Mouse (Mus musculus): Measurements from ENCODE around the gene 6030468B19Rik. TPM values are rescaled to one million over a fixed set of nuclear protein-coding genes. Genes with fewer than 3 reads are reported as not detected.

6030468B19Rik gene
- 0.30 TPM in 1 of 2 replicates, not detected in the other for total RNA-seq (2017)

GRCm38 (mm10) chr11:117797511-117798159 is at the start of gene 6030468B19Rik:
Gene 6030468B19Rik (plus strand): TSS chr11:117797660.
- ATAC-seq (replicated peaks in 1 of 2; ENCODE audit: insufficient read depth in 1 of 2, low FRiP score in 2 of 2, low TSS enrichment in 1 of 2, low read depth in 1 of 2, poor library complexity in 2 of 2, severe bottlenecking in 2 of 2): peak in 1 of 2 experiments; percentile 4; a peak in 1 of 4 replicates

- ATAC-seq (replicated peaks in 1 of 2; ENCODE audit: insufficient read depth in 1 of 2, low FRiP score in 2 of 2, low TSS enrichment in 1 of 2, low read depth in 1 of 2, poor library complexity in 2 of 2, severe bottlenecking in 2 of 2): no peak
Observed at GRCm38 (mm10) chr11:117748628-117749027, 48.8 kb upstream of the 6030468B19Rik start.

GRCm38 (mm10) chr11:117749414-117749813 is 48.0 kb upstream of the 6030468B19Rik start:
- ATAC-seq (replicated peaks in 1 of 2; ENCODE audit: insufficient read depth in 1 of 2, low FRiP score in 2 of 2, low TSS enrichment in 1 of 2, low read depth in 1 of 2, poor library complexity in 2 of 2, severe bottlenecking in 2 of 2): no peak

- ATAC-seq (replicated peaks in 1 of 2; ENCODE audit: insufficient read depth in 1 of 2, low FRiP score in 2 of 2, low TSS enrichment in 1 of 2, low read depth in 1 of 2, poor library complexity in 2 of 2, severe bottlenecking in 2 of 2): no peak
Observed at GRCm38 (mm10) chr11:117751544-117751943, 45.9 kb upstream of the 6030468B19Rik start.

GRCm38 (mm10) chr11:117755891-117756290 is 41.6 kb upstream of the 6030468B19Rik start:
- ATAC-seq (replicated peaks in 1 of 2; ENCODE audit: insufficient read depth in 1 of 2, low FRiP score in 2 of 2, low TSS enrichment in 1 of 2, low read depth in 1 of 2, poor library complexity in 2 of 2, severe bottlenecking in 2 of 2): no peak

- no peak for ATAC-seq (replicated peaks in 1 of 2; ENCODE audit: insufficient read depth in 1 of 2, low FRiP score in 2 of 2, low TSS enrichment in 1 of 2, low read depth in 1 of 2, poor library complexity in 2 of 2, severe bottlenecking in 2 of 2)
Observed at GRCm38 (mm10) chr11:117759267-117759666, 38.2 kb upstream of the 6030468B19Rik start.

- no peak for ATAC-seq (replicated peaks in 1 of 2; ENCODE audit: insufficient read depth in 1 of 2, low FRiP score in 2 of 2, low TSS enrichment in 1 of 2, low read depth in 1 of 2, poor library complexity in 2 of 2, severe bottlenecking in 2 of 2)
Observed at GRCm38 (mm10) chr11:117760374-117761119, 36.9 kb upstream of the 6030468B19Rik start.

- no peak for ATAC-seq (replicated peaks in 1 of 2; ENCODE audit: insufficient read depth in 1 of 2, low FRiP score in 2 of 2, low TSS enrichment in 1 of 2, low read depth in 1 of 2, poor library complexity in 2 of 2, severe bottlenecking in 2 of 2)
Observed at GRCm38 (mm10) chr11:117761801-117762200, 35.7 kb upstream of the 6030468B19Rik start.

GRCm38 (mm10) chr11:117762246-117762645 is 35.2 kb upstream of the 6030468B19Rik start:
- no peak for ATAC-seq (replicated peaks in 1 of 2; ENCODE audit: insufficient read depth in 1 of 2, low FRiP score in 2 of 2, low TSS enrichment in 1 of 2, low read depth in 1 of 2, poor library complexity in 2 of 2, severe bottlenecking in 2 of 2)

GRCm38 (mm10) chr11:117764319-117764718 is 33.1 kb upstream of the 6030468B19Rik start:
- ATAC-seq (replicated peaks in 1 of 2; ENCODE audit: insufficient read depth in 1 of 2, low FRiP score in 2 of 2, low TSS enrichment in 1 of 2, low read depth in 1 of 2, poor library complexity in 2 of 2, severe bottlenecking in 2 of 2): no peak

GRCm38 (mm10) chr11:117765361-117765760 is 32.1 kb upstream of the 6030468B19Rik start:
- ATAC-seq (replicated peaks in 1 of 2; ENCODE audit: insufficient read depth in 1 of 2, low FRiP score in 2 of 2, low TSS enrichment in 1 of 2, low read depth in 1 of 2, poor library complexity in 2 of 2, severe bottlenecking in 2 of 2): no peak

GRCm38 (mm10) chr11:117766275-117766674 is 31.2 kb upstream of the 6030468B19Rik start:
- ATAC-seq (replicated peaks in 1 of 2; ENCODE audit: insufficient read depth in 1 of 2, low FRiP score in 2 of 2, low TSS enrichment in 1 of 2, low read depth in 1 of 2, poor library complexity in 2 of 2, severe bottlenecking in 2 of 2): no peak

GRCm38 (mm10) chr11:117768725-117769682 is 28.5 kb upstream of the 6030468B19Rik start:
- ATAC-seq (replicated peaks in 1 of 2; ENCODE audit: insufficient read depth in 1 of 2, low FRiP score in 2 of 2, low TSS enrichment in 1 of 2, low read depth in 1 of 2, poor library complexity in 2 of 2, severe bottlenecking in 2 of 2): no peak

- ATAC-seq (replicated peaks in 1 of 2; ENCODE audit: insufficient read depth in 1 of 2, low FRiP score in 2 of 2, low TSS enrichment in 1 of 2, low read depth in 1 of 2, poor library complexity in 2 of 2, severe bottlenecking in 2 of 2): no peak
Observed at GRCm38 (mm10) chr11:117769683-117770047, 27.8 kb upstream of the 6030468B19Rik start.

GRCm38 (mm10) chr11:117770407-117770806 is 27.1 kb upstream of the 6030468B19Rik start:
- ATAC-seq (replicated peaks in 1 of 2; ENCODE audit: insufficient read depth in 1 of 2, low FRiP score in 2 of 2, low TSS enrichment in 1 of 2, low read depth in 1 of 2, poor library complexity in 2 of 2, severe bottlenecking in 2 of 2): no peak

GRCm38 (mm10) chr11:117772352-117772751 is 25.1 kb upstream of the 6030468B19Rik start:
- no peak for ATAC-seq (replicated peaks in 1 of 2; ENCODE audit: insufficient read depth in 1 of 2, low FRiP score in 2 of 2, low TSS enrichment in 1 of 2, low read depth in 1 of 2, poor library complexity in 2 of 2, severe bottlenecking in 2 of 2)

GRCm38 (mm10) chr11:117774925-117775324 is 22.5 kb upstream of the 6030468B19Rik start:
- no peak for ATAC-seq (replicated peaks in 1 of 2; ENCODE audit: insufficient read depth in 1 of 2, low FRiP score in 2 of 2, low TSS enrichment in 1 of 2, low read depth in 1 of 2, poor library complexity in 2 of 2, severe bottlenecking in 2 of 2)

- no peak for ATAC-seq (replicated peaks in 1 of 2; ENCODE audit: insufficient read depth in 1 of 2, low FRiP score in 2 of 2, low TSS enrichment in 1 of 2, low read depth in 1 of 2, poor library complexity in 2 of 2, severe bottlenecking in 2 of 2)
Observed at GRCm38 (mm10) chr11:117775540-117775939, 21.9 kb upstream of the 6030468B19Rik start.

Measured in hematopoietic stem cell, adult 5-6 weeks (primary cell).